9 mouse cellular contexts compared by ENCODE assay signal in genomic region chr1:56089254-56089834, GRCm38 (mm10).
A peak's percentile ranks its signal among the peaks of the same experiment; 100 is the strongest.
DNase-seq lines count a peak whose midpoint lies in the region; ATAC-seq lines count a peak whose summit lies in the region.
"Had no signal": no experiment of that assay in that cellular context is flagged by ENCODE, and none has a peak within 500 bp of the region (broad histone marks: within the 10 kb centered on the region; RNA-seq: fewer than 3 reads in every experiment).

No protein-coding gene starts in this region.

- no peaks in the 10 kb centered on the region for H3K27me3 ChIP-seq in forebrain, embryonic 16.5 days (replicated peaks; ENCODE audit: control insufficient read depth, insufficient read depth, low read length)
- H3K27me3 ChIP-seq in forebrain, embryonic 11.5 days (ENCODE audit: control insufficient read depth, insufficient read depth, low read length), result no peaks in the 10 kb centered on the region
- no peaks in the 10 kb centered on the region for H3K27me3 ChIP-seq in lung, embryonic 15.5 days
- H3K27me3 ChIP-seq in forebrain, embryonic 10.5 days (ENCODE audit: poor library complexity, severe bottlenecking), result no peaks in the 10 kb centered on the region
- H3K27me3 ChIP-seq: megakaryocyte, embryonic 14.5 days had no signal

- H3K27ac ChIP-seq in forebrain, embryonic 16.5 days (ENCODE audit: low read length), result no peak overlapping the region
- H3K27ac ChIP-seq in forebrain, embryonic 11.5 days (ENCODE audit: low read depth, low read length), result no peak overlapping the region
- peak overlapping the region; percentile 47 for H3K27ac ChIP-seq in lung, embryonic 15.5 days
- no peak overlapping the region for H3K27ac ChIP-seq in forebrain, embryonic 10.5 days

- H3K36me3 ChIP-seq in forebrain, embryonic 16.5 days (ENCODE audit: control insufficient read depth, insufficient read depth), result no peaks in the 10 kb centered on the region
- H3K36me3 ChIP-seq in forebrain, embryonic 11.5 days (ENCODE audit: control insufficient read depth, insufficient read depth, low read length), result no peaks in the 10 kb centered on the region
- H3K36me3 ChIP-seq in lung, embryonic 15.5 days, result no peaks in the 10 kb centered on the region
- H3K36me3 ChIP-seq in forebrain, embryonic 10.5 days (replicated peaks), result no peaks in the 10 kb centered on the region

- peak; percentile 31; the same call in 1 of the 2 replicates for ATAC-seq in forebrain, embryonic 16.5 days
- ATAC-seq in forebrain, embryonic 11.5 days (replicated peaks; ENCODE audit: low FRiP score), result no peak
- peak; percentile 25; the same call in 1 of the 2 replicates for ATAC-seq in granulocyte monocyte progenitor cell, adult 5-6 weeks (replicated peaks; ENCODE audit: poor library complexity, severe bottlenecking)
- peak; percentile 95 for ATAC-seq in lung, embryonic 15.5 days (ENCODE audit: borderline replicate concordance, extremely low read depth, low FRiP score, low TSS enrichment)

- WGBS in forebrain, embryonic 16.5 days, result 68% methylated on average over 4 of the region's 4 CpGs
- 85% methylated on average over 4 of the region's 4 CpGs for WGBS in forebrain, embryonic 11.5 days
- 33% methylated on average over 4 of the region's 4 CpGs for WGBS in lung, embryonic 15.5 days
- 84% methylated on average over 4 of the region's 4 CpGs for WGBS in forebrain, embryonic 10.5 days

- H3K9me3 ChIP-seq in forebrain, embryonic 16.5 days (ENCODE audit: control insufficient read depth, low read length), result no peaks in the 10 kb centered on the region
- H3K9me3 ChIP-seq in forebrain, embryonic 11.5 days (ENCODE audit: control insufficient read depth, low read length), result no peaks in the 10 kb centered on the region
- no peaks in the 10 kb centered on the region for H3K9me3 ChIP-seq in lung, embryonic 15.5 days
- H3K9me3 ChIP-seq in forebrain, embryonic 10.5 days, result no peaks in the 10 kb centered on the region
- H3K9me3 ChIP-seq: megakaryocyte, embryonic 14.5 days had no signal

- DNase-seq in forebrain, embryonic 11.5 days (ENCODE audit: low spot score), result no peak
- peak; percentile 1 for DNase-seq in adrenal gland, adult 8-10 months
- peak; percentile 75 for DNase-seq in layer of hippocampus, adult 11-12 months (ENCODE audit: low spot score)
- no peak for DNase-seq in thymus, postnatal 4 days
- no peak for DNase-seq in forebrain, embryonic 10.5 days (ENCODE audit: extremely low spot score, low spot score)

- no peaks in the 10 kb centered on the region for H3K4me1 ChIP-seq in forebrain, embryonic 16.5 days (replicated peaks; ENCODE audit: control insufficient read depth, insufficient read depth, low read length)
- H3K4me1 ChIP-seq in forebrain, embryonic 11.5 days (replicated peaks; ENCODE audit: control insufficient read depth, insufficient read depth, low read length), result no peaks in the 10 kb centered on the region
- H3K4me1 ChIP-seq in lung, embryonic 15.5 days, result peaks cover 10% of the 10 kb centered on the region
- no peaks in the 10 kb centered on the region for H3K4me1 ChIP-seq in forebrain, embryonic 10.5 days

- H3K9ac ChIP-seq in forebrain, embryonic 16.5 days (replicated peaks; ENCODE audit: low read depth, low read length), result no peak overlapping the region
- H3K9ac ChIP-seq in forebrain, embryonic 11.5 days (ENCODE audit: low read length), result no peak overlapping the region
- H3K9ac ChIP-seq in lung, embryonic 15.5 days, result no peak overlapping the region

- H3K4me3 ChIP-seq in forebrain, embryonic 16.5 days (replicated peaks; ENCODE audit: low read length), result no peak overlapping the region
- no peak overlapping the region for H3K4me3 ChIP-seq in forebrain, embryonic 11.5 days (ENCODE audit: low read depth, low read length)
- no peak overlapping the region for H3K4me3 ChIP-seq in lung, embryonic 15.5 days
- no peak overlapping the region for H3K4me3 ChIP-seq in forebrain, embryonic 10.5 days

- no peak overlapping the region for H3K4me2 ChIP-seq in forebrain, embryonic 16.5 days (ENCODE audit: low read length)
- no peak overlapping the region for H3K4me2 ChIP-seq in forebrain, embryonic 11.5 days (ENCODE audit: low read depth, low read length, severe bottlenecking)
- no peak overlapping the region for H3K4me2 ChIP-seq in lung, embryonic 15.5 days

Comparison
In these comparisons a context has a peak if more than half of its experiments do, and no peak if none do; other contexts are left out.
1. DNase-seq: peak in adrenal gland, adult 8-10 months (single experiment) and layer of hippocampus, adult 11-12 months (single experiment); none in forebrain, embryonic 11.5 days (single experiment), thymus, postnatal 4 days (single experiment) and forebrain, embryonic 10.5 days (single experiment).